Mouse (Mus musculus) liver, embryonic 14.5 days (tissue): Measurements from ENCODE around the gene Scn8a.

Source experiments
- CTCF ChIP-seq: IDR thresholded peaks from 2 replicates; pipeline ENCODE4 v1.5.1; 2016; ENCODE audit warnings: antibody characterized with exemption, low read depth, control low read depth
- EP300 ChIP-seq: IDR thresholded peaks from 2 replicates; pipeline ENCODE4 v1.6.1; 2016; ENCODE audit warnings: antibody characterized with exemption, low read depth

DNA sequence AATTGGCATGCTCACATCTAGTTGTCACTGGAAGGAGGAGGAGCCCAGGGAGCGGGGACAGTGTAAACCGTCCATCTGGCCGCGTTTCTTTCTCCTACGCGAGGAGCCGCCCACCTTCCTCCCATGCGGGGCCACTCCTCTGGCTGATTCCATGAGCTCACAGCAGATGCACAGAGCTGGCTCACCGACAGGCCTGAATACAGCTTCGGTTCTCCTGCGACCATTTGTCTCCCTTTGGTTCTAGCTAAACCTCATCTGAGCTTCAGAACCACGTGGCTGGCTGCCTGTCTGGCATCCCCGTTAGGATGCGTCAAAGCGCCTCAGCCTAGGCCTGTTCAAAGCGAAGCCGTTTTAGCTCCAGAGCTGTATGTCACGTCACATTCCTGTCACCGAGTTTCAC is 53.8 kb downstream of the Scn8a start:
- no peak for TF ChIP-seq CTCF
- no peak for TF ChIP-seq EP300
